Mouse (Mus musculus) midbrain, embryonic 11.5 days (tissue): Measurements from ENCODE around the gene Gpx8. TPM values are rescaled to one million over a fixed set of nuclear protein-coding genes. Genes with fewer than 3 reads are reported as not detected.
A peak's percentile ranks its signal among the peaks of the same experiment; 100 is the strongest.

Experiments used
- ATAC-seq: fragments of 200-750 bp; cut with Nextera tagmentation; 2 replicates; pipeline ENCODE4 v1.8.0; 2017; ENCODE audit warnings: moderate TSS enrichment, moderate library complexity; ENCODE audit not compliant: low FRiP score
- DNase-seq: peaks from one replicate; pipeline ENCODE4 v3.0.0; 2015; ENCODE audit warnings: low spot score; ENCODE audit errors: missing footprints
- H3K27ac ChIP-seq: fragments of 300-500 bp; sonication (generic); 2 replicates; pipeline ENCODE4 v1.5.1; 2014; ENCODE audit warnings: low read depth, low read length
- H3K27me3 ChIP-seq: fragments of 300-500 bp; sonication (generic); 2 replicates; pipeline ENCODE4 v1.6.1; 2014; ENCODE audit warnings: mild to moderate bottlenecking, low read length, moderate library complexity, mixed read lengths; ENCODE audit not compliant: control insufficient read depth, insufficient read depth
- H3K36me3 ChIP-seq: fragments of 300-500 bp; sonication (generic); 2 replicates; pipeline ENCODE4 v1.6.1; 2014; ENCODE audit warnings: mild to moderate bottlenecking, low read length, moderate library complexity, mixed read lengths; ENCODE audit not compliant: control insufficient read depth, insufficient read depth
- H3K4me1 ChIP-seq: fragments of 300-500 bp; sonication (generic); 2 replicates; pipeline ENCODE4 v1.6.1; 2014; ENCODE audit warnings: low read length; ENCODE audit not compliant: control insufficient read depth, insufficient read depth
- H3K4me2 ChIP-seq: fragments of 300-500 bp; sonication (generic); 2 replicates; pipeline ENCODE4 v1.6.1; 2014; ENCODE audit warnings: mild to moderate bottlenecking, moderate library complexity
- H3K4me3 ChIP-seq: fragments of 300-500 bp; sonication (generic); 2 replicates; pipeline ENCODE4 v1.5.1; 2014; ENCODE audit warnings: low read depth, low read length
- H3K9ac ChIP-seq: fragments of 300-500 bp; sonication (generic); 2 replicates; pipeline ENCODE4 v1.6.1; 2014; ENCODE audit warnings: low read length
- H3K9me3 ChIP-seq: fragments of 300-500 bp; sonication (generic); 2 replicates; pipeline ENCODE4 v1.6.1; 2016; ENCODE audit warnings: low read length; ENCODE audit not compliant: control insufficient read depth
- WGBS: fragments of 180-500 bp; shearing (Covaris S2); extraction: QIAGEN DNeasy Blood & Tissue Kit; methylation state at CpG from one replicate; pipeline ENCODE4 v1.1.7; 2014; 5-methylcytosine and 5-hydroxymethylcytosine counted together
- polyA plus RNA-seq: library from polyadenylated mRNA; unstranded; fragments of >200 nt; fragmentation: Nextera tagmentation; extraction: Ambion mirVana; gene quantifications from 2 replicates; pipeline ENCODE4 v1.2.1, GENCODE M21; 2014

The Gpx8 gene
- polyA plus RNA-seq, 1 experiment from 2014 or later = 117 TPM

GRCm38 (mm10) chr13:113000576-113001318 lies 45.5 kb downstream of the Gpx8 start:
- 72% methylated on average over 9 of the region's 9 CpGs for WGBS
- Histone ChIP-seq H3K9ac (no peak overlapping the region), H3K27me3 (peaks cover 47% of the 10 kb centered on the region), H3K27ac (no peak overlapping the region), H3K4me1 (no peaks in the 10 kb centered on the region), H3K9me3 (no peaks in the 10 kb centered on the region), H3K4me2 (no peak overlapping the region), H3K4me3 (no peak overlapping the region), H3K36me3 (no peaks in the 10 kb centered on the region)
- DNase-seq (no peak), ATAC-seq (no peak)

- ATAC-seq (no peak), DNase-seq (peak; percentile 81)
- Histone ChIP-seq H3K9ac (no peak overlapping the region), H3K4me1 (no peaks in the 10 kb centered on the region), H3K27me3 (peaks cover 52% of the 10 kb centered on the region), H3K27ac (no peak overlapping the region), H3K4me2 (no peak overlapping the region), H3K9me3 (no peaks in the 10 kb centered on the region), H3K36me3 (no peaks in the 10 kb centered on the region), H3K4me3 (no peak overlapping the region)
- WGBS = 91% methylated on average over 3 of the region's 3 CpGs
These were observed 46.1 kb downstream of the Gpx8 start for GRCm38 (mm10) chr13:113000090-113000489.

- Histone ChIP-seq H3K4me1 (peaks cover 3% of the 10 kb centered on the region), H3K4me2 (peak overlapping the region; percentile 80), H3K27ac (no peak overlapping the region), H3K27me3 (peaks cover 67% of the 10 kb centered on the region), H3K4me3 (peak overlapping the region; percentile 40), H3K9me3 (no peaks in the 10 kb centered on the region), H3K36me3 (no peaks in the 10 kb centered on the region), H3K9ac (peak overlapping the region; percentile 44; the same call in 1 of the 2 replicates)
- DNase-seq (peak; percentile 95), ATAC-seq (peak; percentile 51)
- WGBS = under 1% methylated on average over 46 of the region's 46 CpGs
These were observed 47.6 kb downstream of the Gpx8 start for GRCm38 (mm10) chr13:112998427-112999201.

GRCm38 (mm10) chr13:112997369-112997768 lies 48.8 kb downstream of the Gpx8 start:
- Histone ChIP-seq H3K9ac (no peak overlapping the region), H3K4me1 (peaks cover 3% of the 10 kb centered on the region), H3K36me3 (no peaks in the 10 kb centered on the region), H3K4me3 (no peak overlapping the region), H3K4me2 (no peak overlapping the region), H3K27me3 (peaks cover 79% of the 10 kb centered on the region), H3K9me3 (no peaks in the 10 kb centered on the region), H3K27ac (no peak overlapping the region)
- 67% methylated on average over 6 of the region's 6 CpGs for WGBS
- ATAC-seq = no peak
- DNase-seq = no peak

GRCm38 (mm10) chr13:112996407-112996806 lies 49.8 kb downstream of the Gpx8 start:
- WGBS = 65% methylated on average over 4 of the region's 4 CpGs
- DNase-seq = peak; percentile 82

GRCm38 (mm10) chr13:112994191-112994590 lies 52.0 kb downstream of the Gpx8 start:
- under 1% methylated on average over 25 of the region's 25 CpGs for WGBS
- no peaks in the 10 kb centered on the region for H3K36me3 ChIP-seq
- no peak overlapping the region for H3K9ac ChIP-seq
- DNase-seq = peak; percentile 94
- peak; percentile 51 for ATAC-seq
- no peak overlapping the region for H3K27ac ChIP-seq
- H3K4me2 ChIP-seq = peak overlapping the region; percentile 59
- H3K27me3 ChIP-seq = peaks cover 94% of the 10 kb centered on the region
- H3K4me1 ChIP-seq = peaks cover 6% of the 10 kb centered on the region
- peak overlapping the region; percentile 39 for H3K4me3 ChIP-seq
- H3K9me3 ChIP-seq = no peaks in the 10 kb centered on the region

More at GRCm38 (mm10) chr13:112996407-112996806, 49.8 kb downstream of the Gpx8 start:
- Histone ChIP-seq H3K9ac (no peak overlapping the region), H3K36me3 (no peaks in the 10 kb centered on the region), H3K4me3 (no peak overlapping the region), H3K4me1 (peaks cover 3% of the 10 kb centered on the region), H3K9me3 (no peaks in the 10 kb centered on the region), H3K27ac (no peak overlapping the region), H3K27me3 (peaks cover 84% of the 10 kb centered on the region), H3K4me2 (no peak overlapping the region)
- ATAC-seq = no peak

GRCm38 (mm10) chr13:112993531-112994152 lies 52.6 kb downstream of the Gpx8 start, which contains the start of gene Mcidas:
Gene Mcidas (plus strand): TSS chr13:112993845.
- under 1% methylated on average over 63 of the region's 63 CpGs for WGBS
- Histone ChIP-seq H3K4me2 (peak within 1 kb of the TSS; percentile 59), H3K4me3 (peak within 1 kb of the TSS; percentile 39), H3K36me3 (no peaks in the 10 kb centered on the region), H3K9me3 (no peaks in the 10 kb centered on the region), H3K27me3 (peaks cover 94% of the 10 kb centered on the region), H3K9ac (no peak within 1 kb of the TSS), H3K4me1 (peaks cover 10% of the 10 kb centered on the region), H3K27ac (no peak within 1 kb of the TSS)
- DNase-seq (peak; percentile 94), ATAC-seq (peak; percentile 47)
